Mouse (Mus musculus) MEL (cell line): ENCODE data around the gene Dnah10. TPM values are rescaled to one million over a fixed set of nuclear protein-coding genes. Genes with fewer than 3 reads are reported as not detected.

Source experiments
- DNase-seq: peaks from one replicate; pipeline ENCODE4 v3.0.0; 2011; ENCODE audit warnings: low read depth, low spot score
- H3K27ac ChIP-seq: 2 replicates; pipeline ENCODE4 v1.5.1; 2012; ENCODE audit warnings: low read depth, mild to moderate bottlenecking, control low read depth, low read length, moderate library complexity; ENCODE audit not compliant: control insufficient read depth
- H3K27me3 ChIP-seq, 2 experiments: fragments of 150-350 bp in 1 of 2; sonication (generic) in 1 of 2; 2 replicates each; pipeline ENCODE4 v1.6.1; 2012; ENCODE audit warnings: low read length in 2 of 2, mild to moderate bottlenecking in 2 of 2, improper control_type of control experiment in 1 of 2, moderate library complexity in 1 of 2; ENCODE audit not compliant: insufficient read depth in 2 of 2, control insufficient read depth in 1 of 2
- H3K36me3 ChIP-seq, 2 experiments: 2 replicates each; pipeline ENCODE4 v1.6.1; 2012 to 2014; ENCODE audit warnings: low read length in 2 of 2, improper control_type of control experiment in 1 of 2, inconsistent platforms in 1 of 2, mild to moderate bottlenecking in 1 of 2; ENCODE audit not compliant: insufficient read depth in 2 of 2, control insufficient read depth in 1 of 2
- H3K4me1 ChIP-seq, 2 experiments: fragments of 150-350 bp in 1 of 2; sonication (generic) in 1 of 2; 2 replicates each; pipeline ENCODE4 v1.6.1; 2012; ENCODE audit warnings: low read length in 2 of 2, improper control_type of control experiment in 1 of 2, mild to moderate bottlenecking in 1 of 2; ENCODE audit not compliant: insufficient read depth in 2 of 2, control insufficient read depth in 1 of 2
- H3K4me3 ChIP-seq, 2 experiments: fragments of 150-350 bp in 1 of 2; sonication (generic) in 1 of 2; 2 replicates each; pipeline ENCODE4 v1.5.1; 2012; ENCODE audit warnings: low read depth in 2 of 2, low read length in 2 of 2, mild to moderate bottlenecking in 2 of 2, moderate library complexity in 2 of 2, control low read depth in 1 of 2, improper control_type of control experiment in 1 of 2; ENCODE audit not compliant: control insufficient read depth in 1 of 2, insufficient read depth in 1 of 2
- H3K79me2 ChIP-seq: 2 replicates; pipeline ENCODE4 v1.6.1; 2012; ENCODE audit warnings: mild to moderate bottlenecking, low read length, moderate library complexity; ENCODE audit not compliant: control insufficient read depth, poor library complexity, insufficient read depth
- H3K9ac ChIP-seq: 2 replicates; pipeline ENCODE4 v1.6.1; 2012; ENCODE audit warnings: low read depth, mild to moderate bottlenecking, control low read depth, low read length, moderate library complexity; ENCODE audit not compliant: control insufficient read depth, poor library complexity, severe bottlenecking
- H3K9me3 ChIP-seq: fragments of 150-350 bp; sonication (generic); replicated peaks from 2 replicates; pipeline ENCODE4 v1.6.1; 2012; ENCODE audit warnings: mild to moderate bottlenecking, low read length, improper control_type of control experiment, moderate library complexity; ENCODE audit not compliant: insufficient read depth
- BHLHE40 ChIP-seq: IDR thresholded peaks from 2 replicates; pipeline ENCODE4 v1.6.1; 2012; ENCODE audit warnings: low read depth, mild to moderate bottlenecking, inconsistent platforms, low read length, improper control_type of control experiment, borderline replicate concordance
- CHD1 ChIP-seq: IDR thresholded peaks from 2 replicates; pipeline ENCODE4 v1.6.1; 2012; ENCODE audit warnings: low read depth, mild to moderate bottlenecking, inconsistent platforms, low read length, improper control_type of control experiment
- CHD2 ChIP-seq: IDR thresholded peaks from 2 replicates; pipeline ENCODE4 v1.6.1; 2011; ENCODE audit warnings: low read length, improper control_type of control experiment
- CTCF ChIP-seq, 3 experiments: IDR thresholded peaks in 2 of 3; conservative IDR thresholded peaks in 1 of 3; 2 replicates each; pipeline ENCODE4 v1.5.1; 2011 to 2012; ENCODE audit warnings: low read length in 3 of 3, low read depth in 2 of 3, mild to moderate bottlenecking in 2 of 3, improper control_type of control experiment in 1 of 3, inconsistent platforms in 1 of 3, mixed read lengths in 1 of 3, moderate library complexity in 1 of 3; ENCODE audit not compliant: control insufficient read depth in 1 of 3, insufficient read depth in 1 of 3, poor library complexity in 1 of 3, severe bottlenecking in 1 of 3
- ELF1 ChIP-seq: IDR thresholded peaks from 2 replicates; pipeline ENCODE4 v1.6.1; 2014; ENCODE audit warnings: low read depth, mild to moderate bottlenecking, inconsistent platforms, low read length, improper control_type of control experiment, moderate library complexity
- ETS1 ChIP-seq: IDR thresholded peaks from 2 replicates; pipeline ENCODE4 v1.6.1; 2012; ENCODE audit warnings: low read depth, mild to moderate bottlenecking, inconsistent platforms, low read length, improper control_type of control experiment, moderate library complexity
- GABPA ChIP-seq: IDR thresholded peaks from 2 replicates; pipeline ENCODE4 v1.6.1; 2012; ENCODE audit warnings: low read depth, mild to moderate bottlenecking, inconsistent platforms, low read length, improper control_type of control experiment, moderate library complexity
- GATA1 ChIP-seq: IDR thresholded peaks from 2 replicates; pipeline ENCODE4 v1.6.1; 2011; ENCODE audit warnings: low read depth, low read length, improper control_type of control experiment
- HCFC1 ChIP-seq: IDR thresholded peaks from 2 replicates; pipeline ENCODE4 v1.6.1; 2012; ENCODE audit warnings: low read depth, mild to moderate bottlenecking, inconsistent platforms, low read length, improper control_type of control experiment, moderate library complexity
- MAX ChIP-seq: IDR thresholded peaks from 2 replicates; pipeline ENCODE4 v1.6.1; 2011; ENCODE audit warnings: low read length, improper control_type of control experiment
- MAZ ChIP-seq: IDR thresholded peaks from 2 replicates; pipeline ENCODE4 v1.6.1; 2012; ENCODE audit warnings: low read depth, mild to moderate bottlenecking, inconsistent platforms, low read length, improper control_type of control experiment
- MXI1 ChIP-seq: IDR thresholded peaks from 2 replicates; pipeline ENCODE4 v1.6.1; 2011; ENCODE audit warnings: mild to moderate bottlenecking, low read depth, low read length, improper control_type of control experiment
- MYB ChIP-seq: IDR thresholded peaks from 2 replicates; pipeline ENCODE4 v1.6.1; 2011; ENCODE audit warnings: mild to moderate bottlenecking, low read depth, low read length, improper control_type of control experiment
- MYC ChIP-seq: IDR thresholded peaks from 2 replicates; pipeline ENCODE4 v1.6.1; 2011; ENCODE audit warnings: low read depth, mild to moderate bottlenecking, low read length, improper control_type of control experiment, moderate library complexity
- NELFE ChIP-seq: IDR thresholded peaks from 2 replicates; pipeline ENCODE4 v1.6.1; 2011; ENCODE audit warnings: low read depth, low read length, improper control_type of control experiment
- NRF1 ChIP-seq: IDR thresholded peaks from 2 replicates; pipeline ENCODE4 v1.6.1; 2014; ENCODE audit warnings: low read depth, mild to moderate bottlenecking, inconsistent platforms, low read length, improper control_type of control experiment, moderate library complexity; ENCODE audit not compliant: poor library complexity, insufficient read depth, severe bottlenecking
- POLR2AphosphoS2 ChIP-seq: IDR thresholded peaks from 2 replicates; pipeline ENCODE4 v1.6.1; 2011; ENCODE audit warnings: low read length, improper control_type of control experiment
- POLR2AphosphoS5 ChIP-seq: IDR thresholded peaks from 2 replicates; pipeline ENCODE4 v1.6.1; 2012; ENCODE audit warnings: low read depth, borderline replicate concordance, mild to moderate bottlenecking, inconsistent platforms, low read length, moderate library complexity, mixed read lengths
- SIN3A ChIP-seq: IDR thresholded peaks from 2 replicates; pipeline ENCODE4 v1.6.1; 2012; ENCODE audit warnings: low read length, improper control_type of control experiment, inconsistent platforms
- SMC3 ChIP-seq: IDR thresholded peaks from 2 replicates; pipeline ENCODE4 v1.6.1; 2011; ENCODE audit warnings: low read depth, low read length, improper control_type of control experiment
- TBP ChIP-seq: IDR thresholded peaks from 2 replicates; pipeline ENCODE4 v1.8.0; 2011; ENCODE audit warnings: low read depth, low read length, improper control_type of control experiment
- USF1 ChIP-seq: IDR thresholded peaks from 2 replicates; pipeline ENCODE4 v1.6.1; 2014; ENCODE audit warnings: low read depth, mild to moderate bottlenecking, inconsistent platforms, low read length, improper control_type of control experiment, moderate library complexity
- USF2 ChIP-seq, 2 experiments: IDR thresholded peaks; 2 replicates each; pipeline ENCODE4 v1.6.1; 2011 to 2012; ENCODE audit warnings: improper control_type of control experiment in 2 of 2, low read length in 2 of 2, borderline replicate concordance in 1 of 2, inconsistent platforms in 1 of 2, low read depth in 1 of 2, mild to moderate bottlenecking in 1 of 2; ENCODE audit not compliant: insufficient read depth in 1 of 2
- ZNF384 ChIP-seq: IDR thresholded peaks from 2 replicates; pipeline ENCODE4 v1.6.1; 2012; ENCODE audit warnings: low read depth, mild to moderate bottlenecking, inconsistent platforms, low read length, improper control_type of control experiment
- polyA plus RNA-seq, 2 experiments: library from polyadenylated mRNA; stranded (reverse) in 1 of 2; unstranded in 1 of 2; fragments of >175 nt in 1 of 2; fragments of >200 nt in 1 of 2; gene quantifications; 2 replicates each; pipeline versions ENCODE4 v1.2.1 to v1.2.4; 2012; ENCODE audit warnings: low replicate concordance in 2 of 2, low read depth in 1 of 2; ENCODE audit not compliant: insufficient read length in 2 of 2, insufficient read depth in 1 of 2, missing spikeins in 1 of 2
- total RNA-seq: library from RNA; depleted of rRNA; stranded (reverse); fragments of 300-350 nt; gene quantifications from 2 replicates; pipeline ENCODE4 v1.2.3, GENCODE M21; 2012

The Dnah10 gene
- total and polyA plus RNA-seq, 3 experiments = 0.04 to 0.11 TPM; not detected in 1

DNA sequence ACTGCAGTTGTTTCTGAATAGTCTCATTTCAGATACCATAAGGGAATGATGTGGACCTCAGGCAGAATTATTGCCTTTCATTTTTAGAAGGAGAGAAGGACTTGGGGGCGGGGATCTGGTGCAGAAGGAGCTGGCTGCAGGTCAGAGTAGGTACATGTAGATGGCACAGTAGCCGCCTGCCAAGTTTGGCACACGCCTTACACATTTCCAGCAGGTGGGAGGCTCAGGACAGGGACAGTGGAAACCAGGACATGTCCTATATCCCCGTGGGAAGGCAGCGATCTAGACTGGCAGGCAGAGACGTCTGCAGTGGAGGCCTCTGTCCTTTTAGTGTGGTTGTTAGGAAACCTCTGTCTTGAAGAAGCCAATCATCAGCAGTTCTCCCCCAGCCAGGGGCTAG is 154.9 kb downstream of the Dnah10 start:
- H3K4me3 ChIP-seq = no peak overlapping the region
- peaks cover 0 to 4% of the 10 kb centered on the region in 2 experiments; a peak in 3 of 4 replicates for H3K36me3 ChIP-seq
- no peak for DNase-seq
- no peaks in the 10 kb centered on the region; a peak in 1 of 4 replicates for H3K4me1 ChIP-seq
- H3K27me3 ChIP-seq = no peaks in the 10 kb centered on the region
- no peaks in the 10 kb centered on the region for H3K9me3 ChIP-seq
- no peak overlapping the region for H3K27ac ChIP-seq
- H3K79me2 ChIP-seq = peaks cover 5% of the 10 kb centered on the region; the same call in 1 of the 2 replicates
- TF ChIP-seq USF2 (IDR thresholded peaks at IDR 0.05; ENCODE audit: borderline replicate concordance in 1 of 2, insufficient read depth in 1 of 2, low read depth in 1 of 2, low read length in 2 of 2) (no peak), GABPA (no peak), ZNF384 (no peak), SMC3 (no peak), MAX (no peak), CTCF (IDR thresholded peaks at IDR 0.05 in 2 of 3, conservative IDR thresholded peaks at IDR 0.05 in 1 of 3; ENCODE audit: control insufficient read depth in 1 of 3, insufficient read depth in 1 of 3, low read depth in 2 of 3, low read length in 3 of 3, poor library complexity in 1 of 3, severe bottlenecking in 1 of 3) (no peak), ETS1 (no peak), TBP (no peak), SIN3A (no peak), USF1 (no peak), GATA1 (no peak), CHD2 (no peak), NRF1 (no peak), MYB (no peak), CHD1 (no peak), MAZ (no peak), ELF1 (no peak), BHLHE40 (no peak), POLR2AphosphoS2 (no peak), POLR2AphosphoS5 (no peak)
- TF ChIP-seq, all 39 proteins: peak for 0
- H3K9ac ChIP-seq = no peak overlapping the region

DNA sequence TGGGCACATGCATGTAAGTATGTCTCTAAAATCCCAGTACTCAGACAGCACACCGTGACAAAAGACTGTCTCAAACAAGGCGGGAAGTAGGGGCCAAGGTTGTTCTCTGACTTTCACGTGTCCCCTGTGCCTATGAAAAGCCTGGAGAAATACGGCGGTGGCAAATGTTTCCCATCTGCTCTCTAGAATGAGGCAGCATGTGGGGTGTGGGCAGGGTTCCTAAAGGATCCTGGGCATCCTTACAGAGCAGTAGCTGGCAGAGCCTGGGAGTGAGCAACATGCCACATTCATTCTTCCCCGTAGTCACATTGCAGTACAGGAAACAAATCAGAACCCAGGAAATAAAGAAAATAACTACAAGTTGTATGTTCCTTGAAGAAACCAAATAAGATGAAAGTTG is 159.0 kb downstream of the Dnah10 start:
- H3K9ac ChIP-seq = no peak overlapping the region
- H3K4me3 ChIP-seq = no peak overlapping the region
- no peak overlapping the region for H3K27ac ChIP-seq
- DNase-seq = no peak
- no peaks in the 10 kb centered on the region for H3K9me3 ChIP-seq
- H3K4me1 ChIP-seq = no peaks in the 10 kb centered on the region
- TF ChIP-seq SMC3 (no peak), CHD1 (no peak), MXI1 (no peak), NELFE (no peak), MYB (no peak), MYC (no peak), HCFC1 (no peak), USF2 (IDR thresholded peaks at IDR 0.05; ENCODE audit: borderline replicate concordance in 1 of 2, insufficient read depth in 1 of 2, low read depth in 1 of 2, low read length in 2 of 2) (no peak)
- peaks cover 0 to 4% of the 10 kb centered on the region in 2 experiments; a peak in 2 of 4 replicates for H3K36me3 ChIP-seq
- H3K27me3 ChIP-seq = no peaks in the 10 kb centered on the region
- H3K79me2 ChIP-seq = peaks cover 4% of the 10 kb centered on the region; the same call in 1 of the 2 replicates
